Mouse (Mus musculus) hindbrain, embryonic 15.5 days (tissue): Measurements from ENCODE around the gene Znfx1. TPM values are rescaled to one million over a fixed set of nuclear protein-coding genes. Genes with fewer than 3 reads are reported as not detected.

Source experiments
- ATAC-seq: fragments of 200-750 bp; cut with Nextera tagmentation; 2 replicates; pipeline ENCODE4 v1.8.0; 2017; ENCODE audit warnings: low read depth, moderate number of reproducible peaks, moderate TSS enrichment; ENCODE audit not compliant: low FRiP score
- H3K27ac ChIP-seq: fragments of 300-500 bp; sonication (generic); replicated peaks from 2 replicates; pipeline ENCODE4 v1.5.1; 2015; ENCODE audit warnings: mild to moderate bottlenecking, inconsistent platforms
- H3K27me3 ChIP-seq: fragments of 300-500 bp; sonication (generic); 2 replicates; pipeline ENCODE4 v1.6.1; 2015; ENCODE audit warnings: control low read depth, inconsistent platforms
- H3K36me3 ChIP-seq: fragments of 300-500 bp; sonication (generic); 2 replicates; pipeline ENCODE4 v1.6.1; 2015; ENCODE audit warnings: control low read depth, inconsistent platforms
- H3K4me1 ChIP-seq: fragments of 300-500 bp; sonication (generic); replicated peaks from 2 replicates; pipeline ENCODE4 v1.6.1; 2015; ENCODE audit warnings: control low read depth, inconsistent platforms
- H3K4me2 ChIP-seq: fragments of 300-500 bp; sonication (generic); 2 replicates; pipeline ENCODE4 v1.6.1; 2015; ENCODE audit warnings: moderate library complexity, mild to moderate bottlenecking, inconsistent platforms
- H3K4me3 ChIP-seq: fragments of 300-500 bp; sonication (generic); 2 replicates; pipeline ENCODE4 v1.5.1; 2015; ENCODE audit warnings: mild to moderate bottlenecking, inconsistent platforms
- H3K9ac ChIP-seq: fragments of 300-500 bp; sonication (generic); 2 replicates; pipeline ENCODE4 v1.6.1; 2015; ENCODE audit warnings: inconsistent platforms
- H3K9me3 ChIP-seq: fragments of 300-500 bp; sonication (generic); 2 replicates; pipeline ENCODE4 v1.6.1; 2016; ENCODE audit warnings: control low read depth, inconsistent platforms
- WGBS: fragments of 180-500 bp; shearing (Covaris S2); methylation state at CpG from one replicate; pipeline ENCODE4 v1.1.7; 2015; 5-methylcytosine and 5-hydroxymethylcytosine counted together
- polyA plus RNA-seq: library from polyadenylated mRNA; unstranded; fragments of >200 nt; fragmentation: Nextera tagmentation; extraction: Ambion mirVana; gene quantifications from 2 replicates; pipeline ENCODE4 v1.2.1, GENCODE M21; 2015

Gene Znfx1
- polyA plus RNA-seq, 1 experiment from 2014 or later, result 9.7 TPM

- Histone ChIP-seq H3K27ac (no peak overlapping the region), H3K27me3 (no peaks in the 10 kb centered on the region), H3K4me1 (peaks cover 30% of the 10 kb centered on the region), H3K9me3 (no peaks in the 10 kb centered on the region), H3K9ac (no peak overlapping the region), H3K36me3 (peaks cover 26% of the 10 kb centered on the region), H3K4me2 (no peak overlapping the region), H3K4me3 (no peak overlapping the region)
- no peak for ATAC-seq
- 54% methylated on average over 6 of the region's 6 CpGs for WGBS
Measured at GRCm38 (mm10) chr2:167067575-167067974, 4.8 kb upstream of the Znfx1 start.

GRCm38 (mm10) chr2:167066528-167067516 is 4.0 kb upstream of the Znfx1 start:
- H3K9ac ChIP-seq, result no peak overlapping the region
- WGBS, result 36% methylated on average over 6 of the region's 6 CpGs
- no peak overlapping the region for H3K4me3 ChIP-seq
- ATAC-seq, result no peak
- H3K27ac ChIP-seq, result no peak overlapping the region
- H3K9me3 ChIP-seq, result no peaks in the 10 kb centered on the region
- H3K4me2 ChIP-seq, result no peak overlapping the region
- H3K27me3 ChIP-seq, result no peaks in the 10 kb centered on the region
- H3K4me1 ChIP-seq, result peaks cover 29% of the 10 kb centered on the region
- H3K36me3 ChIP-seq, result peaks cover 26% of the 10 kb centered on the region

- Histone ChIP-seq H3K4me1 (peaks cover 33% of the 10 kb centered on the region), H3K9me3 (no peaks in the 10 kb centered on the region), H3K4me2 (no peak overlapping the region), H3K27me3 (no peaks in the 10 kb centered on the region), H3K27ac (no peak overlapping the region), H3K4me3 (no peak overlapping the region), H3K9ac (no peak overlapping the region), H3K36me3 (peaks cover 26% of the 10 kb centered on the region)
- ATAC-seq, result no peak
- 59% methylated on average over 1 of the region's 1 CpGs for WGBS
Measured at GRCm38 (mm10) chr2:167066031-167066430, 3.2 kb upstream of the Znfx1 start.

GRCm38 (mm10) chr2:167064601-167065295 is 1.9 kb upstream of the Znfx1 start:
- Histone ChIP-seq H3K9ac (peak overlapping the region; percentile 54), H3K9me3 (no peaks in the 10 kb centered on the region), H3K27ac (peak overlapping the region; percentile 23; the same call in 1 of the 2 replicates), H3K36me3 (peaks cover 28% of the 10 kb centered on the region), H3K4me3 (peak overlapping the region; percentile 94), H3K27me3 (no peaks in the 10 kb centered on the region), H3K4me1 (peaks cover 40% of the 10 kb centered on the region), H3K4me2 (peak overlapping the region; percentile 78)
- ATAC-seq, result no peak
- 27% methylated on average over 9 of the region's 9 CpGs for WGBS

- Histone ChIP-seq H3K9me3 (no peaks in the 10 kb centered on the region), H3K27me3 (no peaks in the 10 kb centered on the region), H3K4me1 (peaks cover 45% of the 10 kb centered on the region), H3K4me3 (peak overlapping the region; percentile 94), H3K36me3 (peaks cover 33% of the 10 kb centered on the region), H3K4me2 (peak overlapping the region; percentile 78), H3K9ac (peak overlapping the region; percentile 94), H3K27ac (peak overlapping the region; percentile 96)
- WGBS, result 0% methylated on average over 7 of the region's 7 CpGs
- no peak for ATAC-seq
Measured at GRCm38 (mm10) chr2:167063906-167064496, 1.2 kb upstream of the Znfx1 start.

- peaks cover 45% of the 10 kb centered on the region for H3K4me1 ChIP-seq
- peak overlapping the region; percentile 96 for H3K27ac ChIP-seq
- ATAC-seq, result peak; percentile 90
- WGBS, result 0% methylated on average over 19 of the region's 60 CpGs
- H3K4me3 ChIP-seq, result peak overlapping the region; percentile 94
- H3K36me3 ChIP-seq, result peaks cover 36% of the 10 kb centered on the region
- peak overlapping the region; percentile 78 for H3K4me2 ChIP-seq
- H3K9ac ChIP-seq, result peak overlapping the region; percentile 94
- no peaks in the 10 kb centered on the region for H3K27me3 ChIP-seq
- no peaks in the 10 kb centered on the region for H3K9me3 ChIP-seq
Measured at GRCm38 (mm10) chr2:167062497-167062911, 311 bp downstream of the Znfx1 start.

GRCm38 (mm10) chr2:167061381-167062034 is 1.3 kb downstream of the Znfx1 start:
- Histone ChIP-seq H3K9ac (peak overlapping the region; percentile 94), H3K9me3 (no peaks in the 10 kb centered on the region), H3K4me1 (peaks cover 45% of the 10 kb centered on the region), H3K27ac (no peak overlapping the region), H3K36me3 (peaks cover 34% of the 10 kb centered on the region), H3K4me2 (peak overlapping the region; percentile 78), H3K27me3 (no peaks in the 10 kb centered on the region), H3K4me3 (peak overlapping the region; percentile 94)
- WGBS, result 26% methylated on average over 11 of the region's 11 CpGs
- ATAC-seq, result 0 out of 2 replicates have a peak, but pooled peaks have one; percentile 5

- 0 out of 2 replicates have a peak overlapping the region, but pooled peaks have one; percentile 94 for H3K9ac ChIP-seq
- H3K4me1 ChIP-seq, result peaks cover 41% of the 10 kb centered on the region
- H3K9me3 ChIP-seq, result no peaks in the 10 kb centered on the region
- H3K27me3 ChIP-seq, result no peaks in the 10 kb centered on the region
- no peak for ATAC-seq
- H3K4me2 ChIP-seq, result peak overlapping the region; percentile 78; the same call in 1 of the 2 replicates
- H3K27ac ChIP-seq, result no peak overlapping the region; the same call in 1 of the 2 replicates
- H3K36me3 ChIP-seq, result peaks cover 35% of the 10 kb centered on the region
- H3K4me3 ChIP-seq, result 0 out of 2 replicates have a peak overlapping the region, but pooled peaks have one; percentile 0
Measured at GRCm38 (mm10) chr2:167060761-167061160, 2.1 kb downstream of the Znfx1 start.

- Histone ChIP-seq H3K4me3 (0 out of 2 replicates have a peak overlapping the region, but pooled peaks have one; percentile 0), H3K4me2 (peak overlapping the region; percentile 13; the same call in 1 of the 2 replicates), H3K27me3 (no peaks in the 10 kb centered on the region), H3K9ac (0 out of 2 replicates have a peak overlapping the region, but pooled peaks have one; percentile 94), H3K36me3 (peaks cover 35% of the 10 kb centered on the region), H3K4me1 (peaks cover 37% of the 10 kb centered on the region), H3K9me3 (no peaks in the 10 kb centered on the region), H3K27ac (no peak overlapping the region; the same call in 1 of the 2 replicates)
- ATAC-seq, result no peak
- WGBS, result 61% methylated on average over 3 of the region's 3 CpGs
Measured at GRCm38 (mm10) chr2:167060360-167060759, 2.5 kb downstream of the Znfx1 start.

- peaks cover 35% of the 10 kb centered on the region for H3K36me3 ChIP-seq
- no peak overlapping the region for H3K4me2 ChIP-seq
- no peak overlapping the region for H3K27ac ChIP-seq
- H3K9me3 ChIP-seq, result no peaks in the 10 kb centered on the region
- H3K4me3 ChIP-seq, result no peak overlapping the region
- peaks cover 33% of the 10 kb centered on the region for H3K4me1 ChIP-seq
- ATAC-seq, result no peak
- 64% methylated on average over 12 of the region's 12 CpGs for WGBS
- no peaks in the 10 kb centered on the region for H3K27me3 ChIP-seq
- no peak overlapping the region for H3K9ac ChIP-seq
Measured at GRCm38 (mm10) chr2:167059960-167060359, 2.9 kb downstream of the Znfx1 start.

GRCm38 (mm10) chr2:167059536-167059935 is 3.3 kb downstream of the Znfx1 start:
- peaks cover 36% of the 10 kb centered on the region for H3K36me3 ChIP-seq
- H3K9ac ChIP-seq, result no peak overlapping the region
- H3K9me3 ChIP-seq, result no peaks in the 10 kb centered on the region
- no peak for ATAC-seq
- peaks cover 29% of the 10 kb centered on the region for H3K4me1 ChIP-seq
- WGBS, result 38% methylated on average over 8 of the region's 8 CpGs
- H3K27ac ChIP-seq, result no peak overlapping the region
- no peak overlapping the region for H3K4me3 ChIP-seq
- no peak overlapping the region for H3K4me2 ChIP-seq
- no peaks in the 10 kb centered on the region for H3K27me3 ChIP-seq
